Mouse (Mus musculus): ENCODE results near the gene Rps6ka5. TPM values are rescaled to one million over a fixed set of nuclear protein-coding genes. Genes with fewer than 3 reads are reported as not detected.
A peak's percentile ranks its signal among the peaks of the same experiment; 100 is the strongest.

Gene Rps6ka5
- total RNA-seq (2021): 10 to 100 TPM; 19.9 to 20.5 TPM
- long read RNA-seq, full-length matches to known transcripts: 4 of 9 reads
- long read RNA-seq, partial matches to known transcripts: 3 of 9 reads
- long read RNA-seq, other reads (novel, unspliced or antisense): 2 of 9 reads

GRCm38 (mm10) chr12:100726651-100727050, at the start of gene Rps6ka5:
Gene Rps6ka5 (minus strand): TSS chr12:100726983.
- no peak for DNase-seq (ENCODE audit: low spot score in 2 of 2)

- no peak for DNase-seq (ENCODE audit: low spot score in 2 of 2)
Measured at GRCm38 (mm10) chr12:100775911-100776581, 49.3 kb upstream of the Rps6ka5 start.

GRCm38 (mm10) chr12:100775291-100775690, 48.5 kb upstream of the Rps6ka5 start:
- no peak for DNase-seq (ENCODE audit: low spot score in 2 of 2)

GRCm38 (mm10) chr12:100774756-100775155, 48.0 kb upstream of the Rps6ka5 start:
- no peak for DNase-seq (ENCODE audit: low spot score in 2 of 2)

GRCm38 (mm10) chr12:100772230-100772984, 45.6 kb upstream of the Rps6ka5 start:
- DNase-seq (ENCODE audit: low spot score in 2 of 2): peak; percentile 50 to 66

- DNase-seq (ENCODE audit: low spot score in 2 of 2): no peak
Measured at GRCm38 (mm10) chr12:100770765-100771164, 44.0 kb upstream of the Rps6ka5 start.

- DNase-seq (ENCODE audit: low spot score in 2 of 2): no peak
Measured at GRCm38 (mm10) chr12:100769871-100770270, 43.1 kb upstream of the Rps6ka5 start.

GRCm38 (mm10) chr12:100764329-100765018, 37.7 kb upstream of the Rps6ka5 start:
- no peak for DNase-seq (ENCODE audit: low spot score in 2 of 2)

- no peak for DNase-seq (ENCODE audit: low spot score in 2 of 2)
Measured at GRCm38 (mm10) chr12:100762663-100763425, 36.1 kb upstream of the Rps6ka5 start.

GRCm38 (mm10) chr12:100757427-100757826, 30.6 kb upstream of the Rps6ka5 start:
- DNase-seq (ENCODE audit: low spot score in 2 of 2): no peak

- no peak for DNase-seq (ENCODE audit: low spot score in 2 of 2)
Measured at GRCm38 (mm10) chr12:100753716-100754115, 26.9 kb upstream of the Rps6ka5 start.

- no peak for DNase-seq (ENCODE audit: low spot score in 2 of 2)
Measured at GRCm38 (mm10) chr12:100752977-100753376, 26.2 kb upstream of the Rps6ka5 start.

GRCm38 (mm10) chr12:100742468-100742867, 15.7 kb upstream of the Rps6ka5 start:
- DNase-seq (ENCODE audit: low spot score in 2 of 2): no peak

GRCm38 (mm10) chr12:100740313-100740712, 13.5 kb upstream of the Rps6ka5 start:
- DNase-seq (ENCODE audit: low spot score in 2 of 2): no peak

GRCm38 (mm10) chr12:100739011-100739570, 12.3 kb upstream of the Rps6ka5 start:
- no peak for DNase-seq (ENCODE audit: low spot score in 2 of 2)

GRCm38 (mm10) chr12:100738498-100738897, 11.7 kb upstream of the Rps6ka5 start:
- DNase-seq (ENCODE audit: low spot score in 2 of 2): no peak

- no peak for DNase-seq (ENCODE audit: low spot score in 2 of 2)
Measured at GRCm38 (mm10) chr12:100735581-100735980, 8.8 kb upstream of the Rps6ka5 start.

- no peak for DNase-seq (ENCODE audit: low spot score in 2 of 2)
Measured at GRCm38 (mm10) chr12:100735156-100735555, 8.4 kb upstream of the Rps6ka5 start.

GRCm38 (mm10) chr12:100728646-100729485, 2.1 kb upstream of the Rps6ka5 start:
- no peak for DNase-seq (ENCODE audit: low spot score in 2 of 2)

GRCm38 (mm10) chr12:100727891-100728290, 1.1 kb upstream of the Rps6ka5 start:
- no peak for DNase-seq (ENCODE audit: low spot score in 2 of 2)

Measured in layer of hippocampus, postnatal 10 days (tissue).